Mouse (Mus musculus): ENCODE measurements around the gene Dnaic2.

- TF ChIP-seq CTCF (IDR thresholded peaks at IDR 0.05; ENCODE audit: borderline replicate concordance, insufficient read depth, low read depth, low read length) = no peak
- no peak for TF ChIP-seq POLR2A (IDR thresholded peaks at IDR 0.05; ENCODE audit: borderline replicate concordance, insufficient read depth, low read length)
These were observed 64.2 kb downstream of the Dnaic2 start for GRCm38 (mm10) chr11:114791351-114791889.

Measured in cerebellum, adult 2 months (tissue).